Mouse (Mus musculus): ENCODE results near the gene Tnfsf11.

Gene Tnfsf11

GRCm38 (mm10) chr14:78307286-78308237, at the start of gene Tnfsf11:
Gene Tnfsf11, minus strand, starts transcription at chr14:78308043.
- peak within 1 kb of the TSS; percentile 87 for H3K4me3 ChIP-seq (replicated peaks; ENCODE audit: low read length)
- H3K36me3 ChIP-seq (ENCODE audit: insufficient read depth, low read length), result no peaks in the 10 kb centered on the region
- no peaks in the 10 kb centered on the region for H3K9me3 ChIP-seq (ENCODE audit: low read length)
- H3K4me1 ChIP-seq (replicated peaks; ENCODE audit: low read depth, low read length), result peaks cover 21% of the 10 kb centered on the region
- peaks cover 49% of the 10 kb centered on the region for H3K27me3 ChIP-seq (ENCODE audit: insufficient read depth, low read length)
- no peak for TF ChIP-seq NANOG (IDR thresholded peaks at IDR 0.05; ENCODE audit: borderline replicate concordance, low read length)
- no peak for TF ChIP-seq POU5F1 (IDR thresholded peaks at IDR 0.05; ENCODE audit: borderline replicate concordance, low read length)
- TF ChIP-seq CTCF (conservative IDR thresholded peaks at IDR 0.05; ENCODE audit: low read length), result no peak

GRCm38 (mm10) chr14:78356764-78357163, 48.9 kb upstream of the Tnfsf11 start:
- TF ChIP-seq CTCF (conservative IDR thresholded peaks at IDR 0.05; ENCODE audit: low read length) (no peak), NANOG (IDR thresholded peaks at IDR 0.05; ENCODE audit: borderline replicate concordance, low read length) (no peak), POU5F1 (IDR thresholded peaks at IDR 0.05; ENCODE audit: borderline replicate concordance, low read length) (no peak)
- H3K27me3 ChIP-seq (ENCODE audit: insufficient read depth, low read length), result no peaks in the 10 kb centered on the region
- H3K4me3 ChIP-seq (replicated peaks; ENCODE audit: low read length), result no peak overlapping the region
- H3K4me1 ChIP-seq (replicated peaks; ENCODE audit: low read depth, low read length), result no peaks in the 10 kb centered on the region
- H3K9me3 ChIP-seq (ENCODE audit: low read length), result no peaks in the 10 kb centered on the region
- no peaks in the 10 kb centered on the region for H3K36me3 ChIP-seq (ENCODE audit: insufficient read depth, low read length)

- H3K27me3 ChIP-seq (ENCODE audit: insufficient read depth, low read length), result no peaks in the 10 kb centered on the region
- H3K4me1 ChIP-seq (replicated peaks; ENCODE audit: low read depth, low read length), result no peaks in the 10 kb centered on the region
- no peak overlapping the region for H3K4me3 ChIP-seq (replicated peaks; ENCODE audit: low read length)
- H3K9me3 ChIP-seq (ENCODE audit: low read length), result no peaks in the 10 kb centered on the region
- TF ChIP-seq NANOG (IDR thresholded peaks at IDR 0.05; ENCODE audit: borderline replicate concordance, low read length) (no peak), CTCF (conservative IDR thresholded peaks at IDR 0.05; ENCODE audit: low read length) (no peak)
- no peaks in the 10 kb centered on the region for H3K36me3 ChIP-seq (ENCODE audit: insufficient read depth, low read length)
Measured at GRCm38 (mm10) chr14:78355381-78355780, 47.5 kb upstream of the Tnfsf11 start.

- H3K4me1 ChIP-seq (replicated peaks; ENCODE audit: low read depth, low read length), result no peaks in the 10 kb centered on the region
- no peak for TF ChIP-seq NANOG (IDR thresholded peaks at IDR 0.05; ENCODE audit: borderline replicate concordance, low read length)
- no peak for TF ChIP-seq POU5F1 (IDR thresholded peaks at IDR 0.05; ENCODE audit: borderline replicate concordance, low read length)
- TF ChIP-seq CTCF (conservative IDR thresholded peaks at IDR 0.05; ENCODE audit: low read length), result no peak
- no peaks in the 10 kb centered on the region for H3K9me3 ChIP-seq (ENCODE audit: low read length)
- no peaks in the 10 kb centered on the region for H3K27me3 ChIP-seq (ENCODE audit: insufficient read depth, low read length)
- H3K36me3 ChIP-seq (ENCODE audit: insufficient read depth, low read length), result no peaks in the 10 kb centered on the region
- no peak overlapping the region for H3K4me3 ChIP-seq (replicated peaks; ENCODE audit: low read length)
Measured at GRCm38 (mm10) chr14:78352865-78353264, 45.0 kb upstream of the Tnfsf11 start.

- TF ChIP-seq NANOG (IDR thresholded peaks at IDR 0.05; ENCODE audit: borderline replicate concordance, low read length) (no peak), CTCF (conservative IDR thresholded peaks at IDR 0.05; ENCODE audit: low read length) (no peak), POU5F1 (IDR thresholded peaks at IDR 0.05; ENCODE audit: borderline replicate concordance, low read length) (no peak)
- no peak overlapping the region for H3K4me3 ChIP-seq (replicated peaks; ENCODE audit: low read length)
- no peaks in the 10 kb centered on the region for H3K27me3 ChIP-seq (ENCODE audit: insufficient read depth, low read length)
Measured at GRCm38 (mm10) chr14:78351544-78351943, 43.7 kb upstream of the Tnfsf11 start.

GRCm38 (mm10) chr14:78347715-78348114, 39.9 kb upstream of the Tnfsf11 start:
- Histone ChIP-seq H3K27me3 (ENCODE audit: insufficient read depth, low read length) (0 out of 2 replicates have a peak, but pooled peaks cover 5% of the 10 kb centered on the region), H3K36me3 (ENCODE audit: insufficient read depth, low read length) (no peaks in the 10 kb centered on the region), H3K9me3 (ENCODE audit: low read length) (no peaks in the 10 kb centered on the region), H3K4me3 (replicated peaks; ENCODE audit: low read length) (no peak overlapping the region), H3K4me1 (replicated peaks; ENCODE audit: low read depth, low read length) (no peaks in the 10 kb centered on the region)
- TF ChIP-seq NANOG (IDR thresholded peaks at IDR 0.05; ENCODE audit: borderline replicate concordance, low read length) (no peak), CTCF (conservative IDR thresholded peaks at IDR 0.05; ENCODE audit: low read length) (no peak), POU5F1 (IDR thresholded peaks at IDR 0.05; ENCODE audit: borderline replicate concordance, low read length) (no peak)

More at GRCm38 (mm10) chr14:78351544-78351943, 43.7 kb upstream of the Tnfsf11 start:
- no peaks in the 10 kb centered on the region for H3K4me1 ChIP-seq (replicated peaks; ENCODE audit: low read depth, low read length)
- no peaks in the 10 kb centered on the region for H3K9me3 ChIP-seq (ENCODE audit: low read length)
- no peaks in the 10 kb centered on the region for H3K36me3 ChIP-seq (ENCODE audit: insufficient read depth, low read length)

- Histone ChIP-seq H3K9me3 (ENCODE audit: low read length) (no peaks in the 10 kb centered on the region), H3K27me3 (ENCODE audit: insufficient read depth, low read length) (0 out of 2 replicates have a peak, but pooled peaks cover 5% of the 10 kb centered on the region), H3K4me1 (replicated peaks; ENCODE audit: low read depth, low read length) (no peaks in the 10 kb centered on the region), H3K36me3 (ENCODE audit: insufficient read depth, low read length) (no peaks in the 10 kb centered on the region), H3K4me3 (replicated peaks; ENCODE audit: low read length) (no peak overlapping the region)
- no peak for TF ChIP-seq CTCF (conservative IDR thresholded peaks at IDR 0.05; ENCODE audit: low read length)
- no peak for TF ChIP-seq NANOG (IDR thresholded peaks at IDR 0.05; ENCODE audit: borderline replicate concordance, low read length)
- TF ChIP-seq POU5F1 (IDR thresholded peaks at IDR 0.05; ENCODE audit: borderline replicate concordance, low read length), result no peak
Measured at GRCm38 (mm10) chr14:78343007-78343406, 35.2 kb upstream of the Tnfsf11 start.

GRCm38 (mm10) chr14:78342146-78342545, 34.3 kb upstream of the Tnfsf11 start:
- no peak overlapping the region for H3K4me3 ChIP-seq (replicated peaks; ENCODE audit: low read length)
- TF ChIP-seq POU5F1 (IDR thresholded peaks at IDR 0.05; ENCODE audit: borderline replicate concordance, low read length), result no peak
- no peak for TF ChIP-seq CTCF (conservative IDR thresholded peaks at IDR 0.05; ENCODE audit: low read length)
- no peak for TF ChIP-seq NANOG (IDR thresholded peaks at IDR 0.05; ENCODE audit: borderline replicate concordance, low read length)
- H3K4me1 ChIP-seq (replicated peaks; ENCODE audit: low read depth, low read length), result no peaks in the 10 kb centered on the region
- H3K27me3 ChIP-seq (ENCODE audit: insufficient read depth, low read length), result 0 out of 2 replicates have a peak, but pooled peaks cover 5% of the 10 kb centered on the region
- no peaks in the 10 kb centered on the region for H3K36me3 ChIP-seq (ENCODE audit: insufficient read depth, low read length)
- no peaks in the 10 kb centered on the region for H3K9me3 ChIP-seq (ENCODE audit: low read length)
